Mouse (Mus musculus) heart, embryonic 12.5 days (tissue): Measurements from ENCODE around the gene Tspan13. TPM values are rescaled to one million over a fixed set of nuclear protein-coding genes. Genes with fewer than 3 reads are reported as not detected.

Experiments used
- ATAC-seq: fragments of 200-750 bp; cut with Nextera tagmentation; 2 replicates; pipeline ENCODE4 v1.8.0; 2017; ENCODE audit warnings: moderate TSS enrichment, moderate library complexity; ENCODE audit not compliant: insufficient number of reproducible peaks, low FRiP score
- H3K27ac ChIP-seq: fragments of 300-500 bp; sonication (generic); 2 replicates; pipeline ENCODE4 v1.5.1; 2016; ENCODE audit warnings: mild to moderate bottlenecking, moderate library complexity; ENCODE audit not compliant: poor library complexity, severe bottlenecking
- H3K27me3 ChIP-seq: fragments of 300-500 bp; sonication (generic); replicated peaks from 2 replicates; pipeline ENCODE4 v1.6.1; 2016; ENCODE audit warnings: mild to moderate bottlenecking, moderate library complexity
- H3K36me3 ChIP-seq: fragments of 300-500 bp; sonication (generic); 2 replicates; pipeline ENCODE4 v1.6.1; 2016; ENCODE audit warnings: mild to moderate bottlenecking, moderate library complexity
- H3K4me1 ChIP-seq: fragments of 300-500 bp; sonication (generic); replicated peaks from 2 replicates; pipeline ENCODE4 v1.6.1; 2016; ENCODE audit warnings: mild to moderate bottlenecking
- H3K4me2 ChIP-seq: fragments of 300-500 bp; sonication (generic); 2 replicates; pipeline ENCODE4 v1.6.1; 2016; ENCODE audit warnings: mild to moderate bottlenecking, moderate library complexity
- H3K4me3 ChIP-seq: fragments of 300-500 bp; sonication (generic); 2 replicates; pipeline ENCODE4 v1.5.1; 2016; ENCODE audit warnings: mild to moderate bottlenecking
- H3K9ac ChIP-seq: fragments of 300-500 bp; sonication (generic); 2 replicates; pipeline ENCODE4 v1.6.1; 2016; ENCODE audit warnings: mild to moderate bottlenecking, moderate library complexity
- H3K9me3 ChIP-seq: fragments of 300-500 bp; sonication (generic); replicated peaks from 2 replicates; pipeline ENCODE4 v1.6.1; 2016; ENCODE audit warnings: mild to moderate bottlenecking, moderate library complexity
- WGBS: fragments of 180-500 bp; shearing (Covaris S2); methylation state at CpG from one replicate; pipeline ENCODE4 v1.1.7; 2016; 5-methylcytosine and 5-hydroxymethylcytosine counted together
- polyA plus RNA-seq: library from polyadenylated mRNA; unstranded; fragments of >200 nt; fragmentation: Nextera tagmentation; extraction: Ambion mirVana; gene quantifications from 2 replicates; pipeline ENCODE4 v1.2.1, GENCODE M21; 2016

Gene Tspan13
- polyA plus RNA-seq, 1 experiment from 2014 or later = 72.7 TPM

DNA sequence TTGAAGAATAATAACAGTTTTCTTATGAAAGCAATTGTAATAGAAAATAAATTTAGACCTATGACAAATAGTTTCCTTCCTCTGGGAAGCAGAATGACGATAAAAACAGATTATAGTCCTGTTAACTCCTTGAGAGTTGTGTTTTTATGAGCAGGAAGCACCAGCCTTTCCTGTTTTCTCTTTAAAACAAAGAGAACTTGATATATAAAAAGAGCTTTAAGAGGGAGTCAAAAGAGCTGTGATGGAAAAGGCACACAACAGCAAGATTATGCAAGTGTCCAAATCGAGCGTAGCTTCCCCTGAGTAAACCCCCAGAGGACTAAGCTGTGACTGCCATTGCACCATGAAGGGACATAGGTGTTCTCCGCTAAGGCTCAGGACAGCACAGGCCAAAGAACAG is 9.9 kb downstream of the Tspan13 start:
- 63% methylated on average over 4 of the region's 4 CpGs for WGBS
- Histone ChIP-seq H3K36me3 (no peaks in the 10 kb centered on the region; the same call in 1 of the 2 replicates), H3K9ac (no peak overlapping the region), H3K4me2 (no peak overlapping the region), H3K27ac (peak overlapping the region; percentile 57; the same call in 1 of the 2 replicates), H3K4me1 (peaks cover 14% of the 10 kb centered on the region), H3K9me3 (no peaks in the 10 kb centered on the region), H3K27me3 (no peaks in the 10 kb centered on the region), H3K4me3 (no peak overlapping the region)
- ATAC-seq = no peak

DNA sequence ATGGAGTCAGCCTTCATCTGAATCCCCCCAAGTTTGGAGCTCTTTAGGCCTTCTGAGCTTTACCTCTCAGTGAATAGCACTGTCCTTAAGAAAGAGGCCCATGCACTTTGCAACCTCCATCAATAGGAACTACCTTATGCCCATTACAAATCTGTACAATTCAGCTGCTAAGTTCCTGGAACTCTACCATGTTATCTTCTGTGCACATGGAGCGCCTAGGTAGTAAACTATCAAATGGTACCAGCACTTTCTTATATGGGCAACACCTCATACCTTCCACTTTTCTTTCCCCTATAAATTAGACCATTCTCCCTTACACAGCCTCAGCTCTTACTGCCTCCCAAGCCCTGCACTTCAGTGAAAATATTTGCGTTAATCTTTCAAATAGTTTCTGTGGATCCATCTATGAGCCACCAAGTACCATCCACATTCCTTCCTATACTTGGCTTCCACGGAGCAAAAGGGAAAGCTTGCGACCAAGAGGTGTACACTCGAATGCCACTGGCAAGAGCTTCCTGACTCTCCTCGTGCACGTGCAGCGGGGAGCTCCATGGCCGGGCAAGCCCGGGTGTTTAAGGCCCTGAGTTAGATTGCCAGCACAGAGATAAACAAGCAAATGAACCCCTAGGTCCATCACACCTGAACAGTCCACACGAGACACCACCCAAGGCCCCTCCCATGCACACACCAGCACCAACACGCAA is 11.5 kb downstream of the Tspan13 start:
- Histone ChIP-seq H3K36me3 (no peaks in the 10 kb centered on the region; the same call in 1 of the 2 replicates), H3K27ac (no peak overlapping the region), H3K4me2 (no peak overlapping the region), H3K27me3 (no peaks in the 10 kb centered on the region), H3K9ac (no peak overlapping the region), H3K9me3 (no peaks in the 10 kb centered on the region), H3K4me1 (peaks cover 14% of the 10 kb centered on the region), H3K4me3 (no peak overlapping the region)
- no peak for ATAC-seq
- WGBS = 79% methylated on average over 12 of the region's 12 CpGs

DNA sequence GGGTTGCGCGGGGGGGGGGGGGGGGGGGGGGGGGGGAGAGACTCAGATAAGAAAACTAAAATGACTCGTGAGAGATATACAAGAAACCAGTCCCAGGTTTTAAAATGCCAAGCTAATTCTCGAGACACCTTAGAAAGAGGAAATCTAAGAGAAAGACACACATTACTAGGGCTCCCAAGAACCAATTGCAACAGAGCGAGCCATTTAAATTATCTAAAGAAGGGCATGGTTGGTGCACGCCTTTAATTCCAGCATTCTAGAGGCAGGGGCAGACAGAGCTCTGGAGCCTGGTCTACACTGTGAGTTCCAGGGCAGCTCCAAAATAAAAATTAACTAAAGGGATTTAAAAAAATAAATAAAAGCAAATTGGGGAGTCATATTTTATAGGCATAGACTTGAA is 12.6 kb downstream of the Tspan13 start:
- Histone ChIP-seq H3K4me3 (no peak overlapping the region), H3K36me3 (no peaks in the 10 kb centered on the region; the same call in 1 of the 2 replicates), H3K4me2 (no peak overlapping the region), H3K27me3 (no peaks in the 10 kb centered on the region), H3K4me1 (peaks cover 14% of the 10 kb centered on the region), H3K9me3 (no peaks in the 10 kb centered on the region), H3K27ac (no peak overlapping the region), H3K9ac (no peak overlapping the region)
- 48% methylated on average over 5 of the region's 6 CpGs for WGBS
- no peak for ATAC-seq

DNA sequence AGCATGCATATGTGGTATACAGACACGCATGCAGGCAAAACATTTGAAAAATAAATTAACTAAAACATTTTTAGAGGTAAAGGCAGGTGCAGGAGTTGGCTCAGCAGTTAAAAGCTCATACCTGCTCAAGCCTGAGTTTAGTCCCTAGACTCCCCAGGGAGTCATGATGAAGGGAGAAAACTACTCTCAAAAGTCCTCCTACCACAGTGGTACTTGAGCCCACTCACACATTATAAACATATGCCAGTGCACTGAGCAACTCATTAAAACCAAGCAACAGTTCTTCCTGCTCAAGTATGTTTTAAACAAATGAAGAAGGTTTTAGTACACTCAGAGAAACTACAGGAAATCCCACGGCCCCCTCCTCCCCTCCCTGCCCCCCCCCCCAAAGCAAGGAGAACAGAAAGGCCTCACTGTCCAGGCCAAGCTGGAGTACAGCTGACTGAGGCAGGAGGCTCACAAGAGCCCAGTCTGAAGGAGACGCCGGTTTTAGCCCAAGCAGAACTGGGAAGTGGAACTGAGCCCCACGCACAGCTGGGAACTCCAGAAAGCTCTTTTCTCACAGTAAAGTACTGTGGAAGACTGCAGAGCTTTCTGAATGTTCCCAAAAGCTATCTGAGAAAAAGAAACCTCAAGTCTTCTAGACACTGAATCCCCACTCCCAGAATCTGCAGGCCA is 13.2 kb downstream of the Tspan13 start:
- no peak for ATAC-seq
- Histone ChIP-seq H3K36me3 (no peaks in the 10 kb centered on the region; the same call in 1 of the 2 replicates), H3K9me3 (no peaks in the 10 kb centered on the region), H3K9ac (no peak overlapping the region), H3K4me2 (no peak overlapping the region), H3K27me3 (no peaks in the 10 kb centered on the region), H3K4me3 (no peak overlapping the region), H3K27ac (no peak overlapping the region), H3K4me1 (peaks cover 14% of the 10 kb centered on the region)
- 61% methylated on average over 5 of the region's 5 CpGs for WGBS

DNA sequence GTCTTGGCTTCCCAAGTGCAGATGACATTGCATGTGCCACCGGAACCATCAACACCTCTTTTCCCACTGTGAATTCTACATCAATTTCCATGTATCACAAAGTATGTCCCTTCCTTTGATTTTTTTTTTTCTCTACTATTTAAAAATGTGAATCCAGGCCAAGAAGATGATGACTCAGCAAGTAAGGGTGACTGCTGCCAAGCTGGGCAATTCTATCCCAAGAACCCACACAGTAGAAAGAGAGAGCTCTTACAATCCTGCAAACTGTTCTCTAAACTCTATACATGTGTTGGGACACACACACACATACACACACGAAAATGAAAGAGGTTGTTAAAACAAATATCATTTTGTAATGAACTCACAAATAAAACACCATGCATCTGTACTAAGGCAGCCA is 15.1 kb downstream of the Tspan13 start:
- ATAC-seq = no peak
- H3K4me1 ChIP-seq = peaks cover 11% of the 10 kb centered on the region; the same call in 1 of the 2 replicates
- WGBS = 83% methylated on average over 2 of the region's 2 CpGs

DNA sequence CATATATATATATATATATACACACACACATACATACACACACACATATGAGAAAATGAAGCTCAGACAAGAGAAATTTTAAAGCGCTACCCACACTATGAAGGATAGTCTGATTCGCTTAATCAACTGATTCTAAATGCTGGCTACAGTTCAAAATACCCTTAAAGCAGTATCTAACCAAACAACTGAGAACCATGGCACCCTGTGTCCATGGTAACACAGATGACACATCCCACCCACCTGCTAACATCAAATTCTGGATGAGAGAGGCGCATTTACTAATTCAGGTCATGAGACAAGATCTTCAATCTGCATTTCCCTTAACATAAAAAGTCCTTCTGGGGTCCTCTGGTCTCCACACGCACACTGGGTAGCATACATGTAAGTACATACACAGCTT is 16.2 kb downstream of the Tspan13 start:
- no peak overlapping the region for H3K9ac ChIP-seq
- no peaks in the 10 kb centered on the region for H3K27me3 ChIP-seq
- H3K27ac ChIP-seq = no peak overlapping the region
- H3K4me3 ChIP-seq = no peak overlapping the region
- no peak overlapping the region for H3K4me2 ChIP-seq
- 88% methylated on average over 4 of the region's 4 CpGs for WGBS
- ATAC-seq = no peak
- H3K9me3 ChIP-seq = no peaks in the 10 kb centered on the region
- H3K4me1 ChIP-seq = peaks cover 9% of the 10 kb centered on the region; the same call in 1 of the 2 replicates
- H3K36me3 ChIP-seq = peaks cover 3% of the 10 kb centered on the region

More for the DNA sequence above, 15.1 kb downstream of the Tspan13 start:
- no peaks in the 10 kb centered on the region for H3K27me3 ChIP-seq
- H3K4me3 ChIP-seq = no peak overlapping the region
- H3K36me3 ChIP-seq = no peaks in the 10 kb centered on the region
- H3K27ac ChIP-seq = no peak overlapping the region
- H3K4me2 ChIP-seq = no peak overlapping the region
- no peaks in the 10 kb centered on the region for H3K9me3 ChIP-seq
- H3K9ac ChIP-seq = no peak overlapping the region

DNA sequence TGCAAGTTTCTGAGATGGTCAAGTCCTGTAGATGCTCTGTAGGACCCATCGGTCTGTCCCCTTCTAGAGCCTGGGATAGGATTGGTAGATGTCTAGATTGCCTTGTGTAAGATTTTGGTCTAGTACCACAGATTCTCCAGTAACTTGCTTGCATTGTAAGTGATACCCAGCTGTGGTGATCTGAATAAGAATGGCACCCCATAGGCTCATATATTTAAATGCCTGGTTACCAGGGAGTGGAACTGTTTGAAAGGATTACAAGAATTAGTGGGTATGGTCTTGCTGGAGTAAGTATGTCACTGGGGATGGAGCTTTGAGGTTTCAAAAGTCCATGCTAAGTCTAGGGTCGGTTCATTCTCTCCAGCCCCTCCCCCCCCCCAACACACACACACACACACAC is 21.6 kb downstream of the Tspan13 start:
- WGBS = 80% methylated on average over 2 of the region's 2 CpGs
- no peaks in the 10 kb centered on the region for H3K4me1 ChIP-seq
- H3K9ac ChIP-seq = no peak overlapping the region
- H3K36me3 ChIP-seq = peaks cover 26% of the 10 kb centered on the region
- no peak overlapping the region for H3K4me3 ChIP-seq
- no peak for ATAC-seq
- peaks cover 2% of the 10 kb centered on the region; the same call in 1 of the 2 replicates for H3K9me3 ChIP-seq
- no peak overlapping the region for H3K27ac ChIP-seq
- H3K4me2 ChIP-seq = no peak overlapping the region
- no peaks in the 10 kb centered on the region for H3K27me3 ChIP-seq

DNA sequence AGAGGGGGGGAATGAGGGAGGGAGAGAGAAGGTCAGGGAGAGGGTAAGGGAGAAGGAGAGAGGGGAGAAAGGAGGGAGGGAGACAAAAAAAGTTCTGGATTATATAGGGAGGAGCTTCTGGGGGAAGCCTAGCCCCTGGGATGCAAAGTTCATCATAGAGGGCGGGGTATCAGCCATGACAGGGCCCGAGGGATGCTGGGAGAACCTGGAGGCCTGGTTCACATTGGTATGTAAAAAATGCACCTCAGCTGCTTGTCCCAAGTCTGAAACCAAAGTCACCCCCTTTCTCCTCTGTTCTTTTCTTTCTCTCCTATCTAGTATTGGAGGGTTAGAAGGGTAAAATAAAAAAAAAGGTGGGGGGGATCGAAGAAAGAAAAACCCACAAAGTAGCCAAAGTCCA is 22.2 kb downstream of the Tspan13 start:
- no peak overlapping the region for H3K27ac ChIP-seq
- no peak overlapping the region for H3K4me2 ChIP-seq
- WGBS = 81% methylated on average over 3 of the region's 3 CpGs
- no peaks in the 10 kb centered on the region for H3K4me1 ChIP-seq
- peaks cover 2% of the 10 kb centered on the region; the same call in 1 of the 2 replicates for H3K9me3 ChIP-seq
- no peak overlapping the region for H3K9ac ChIP-seq
- H3K4me3 ChIP-seq = no peak overlapping the region
- no peaks in the 10 kb centered on the region for H3K27me3 ChIP-seq
- no peak for ATAC-seq
- H3K36me3 ChIP-seq = peaks cover 29% of the 10 kb centered on the region

DNA sequence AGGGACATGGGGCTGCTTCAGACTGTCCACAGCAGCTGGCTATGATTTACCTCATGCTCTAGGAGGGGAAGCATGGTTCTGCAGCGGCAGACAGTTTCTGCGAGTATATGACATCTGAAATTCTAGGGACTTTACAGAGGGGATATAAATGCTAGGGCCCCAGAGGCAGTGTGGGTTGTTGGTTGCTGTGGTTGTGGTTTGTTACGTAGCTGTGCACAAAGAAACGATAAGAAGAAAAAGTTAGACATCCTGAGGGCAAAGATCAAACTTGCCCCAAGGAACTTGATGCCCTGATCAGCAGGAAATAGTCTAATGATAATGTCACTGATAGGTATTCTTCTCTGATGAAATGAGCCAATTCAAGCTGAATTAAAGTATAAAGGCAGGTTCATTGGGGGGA is 22.7 kb downstream of the Tspan13 start:
- no peak overlapping the region for H3K27ac ChIP-seq
- no peak overlapping the region for H3K9ac ChIP-seq
- WGBS = 84% methylated on average over 4 of the region's 4 CpGs
- H3K4me2 ChIP-seq = no peak overlapping the region
- peaks cover 2% of the 10 kb centered on the region; the same call in 1 of the 2 replicates for H3K9me3 ChIP-seq
- peaks cover 29% of the 10 kb centered on the region for H3K36me3 ChIP-seq
- no peaks in the 10 kb centered on the region for H3K27me3 ChIP-seq
- H3K4me1 ChIP-seq = no peaks in the 10 kb centered on the region
- H3K4me3 ChIP-seq = no peak overlapping the region
- no peak for ATAC-seq

DNA sequence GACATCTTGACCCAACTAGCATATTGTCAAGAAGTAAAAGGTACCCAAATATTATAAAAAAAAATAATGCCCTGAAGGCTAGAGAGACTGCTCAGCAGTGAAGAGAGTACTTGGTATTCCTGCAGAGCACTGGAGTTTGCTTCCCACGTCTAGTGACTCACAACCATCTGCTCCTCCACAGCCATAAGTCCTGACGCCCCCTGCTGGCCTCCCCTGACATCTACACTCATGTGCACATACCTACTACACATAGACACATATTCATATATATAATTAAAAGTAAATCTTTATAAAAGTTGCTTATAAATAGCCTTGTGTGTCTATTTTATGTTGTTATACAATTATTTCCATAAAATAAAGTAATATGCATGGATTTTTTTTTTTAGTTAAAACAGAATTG is 24.5 kb downstream of the Tspan13 start:
- no peaks in the 10 kb centered on the region for H3K4me1 ChIP-seq
- no peak overlapping the region for H3K4me3 ChIP-seq
- peaks cover 2% of the 10 kb centered on the region; the same call in 1 of the 2 replicates for H3K9me3 ChIP-seq
- H3K27me3 ChIP-seq = no peaks in the 10 kb centered on the region
- WGBS = 73% methylated on average over 2 of the region's 2 CpGs
- no peak overlapping the region for H3K4me2 ChIP-seq
- no peak overlapping the region for H3K9ac ChIP-seq
- ATAC-seq = no peak
- peaks cover 29% of the 10 kb centered on the region for H3K36me3 ChIP-seq
- H3K27ac ChIP-seq = no peak overlapping the region

DNA sequence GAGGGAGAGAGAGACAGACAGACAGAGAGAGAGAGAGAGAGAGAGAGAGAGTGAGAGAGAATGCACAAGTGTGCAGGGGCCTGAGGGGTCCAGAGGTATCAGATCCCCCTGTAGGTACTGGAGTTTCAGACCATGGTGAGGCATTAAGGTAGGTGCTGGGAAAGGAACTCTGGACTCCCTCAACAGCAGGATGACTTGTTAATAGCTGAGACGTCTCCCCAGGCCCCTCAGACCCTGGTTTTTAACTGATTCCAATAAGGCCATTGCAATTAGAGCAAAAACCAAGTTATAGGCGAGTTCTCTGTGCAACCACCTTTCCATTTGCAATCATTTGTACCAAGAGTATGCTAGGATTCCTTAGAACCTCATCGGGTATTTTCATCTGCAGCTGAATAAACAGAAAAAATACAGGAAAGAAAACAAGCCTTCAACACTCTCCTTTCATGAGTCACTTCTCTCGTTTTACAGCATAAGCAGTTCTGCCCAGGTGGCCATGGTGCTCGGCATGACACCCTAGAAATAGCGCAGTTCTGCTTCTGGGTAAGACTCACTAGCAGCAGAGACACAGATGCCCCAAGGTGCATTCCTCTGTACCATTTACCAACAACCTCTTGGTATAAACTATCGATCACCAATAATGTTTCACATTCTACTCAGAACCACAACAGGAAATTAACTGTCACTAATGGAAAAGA is 28.9 kb downstream of the Tspan13 start:
- Histone ChIP-seq H3K9ac (no peak overlapping the region), H3K27ac (no peak overlapping the region), H3K36me3 (peaks cover 8% of the 10 kb centered on the region), H3K27me3 (no peaks in the 10 kb centered on the region), H3K4me3 (no peak overlapping the region), H3K4me1 (peaks cover 5% of the 10 kb centered on the region; the same call in 1 of the 2 replicates), H3K9me3 (peaks cover 2% of the 10 kb centered on the region; the same call in 1 of the 2 replicates), H3K4me2 (no peak overlapping the region)
- ATAC-seq = no peak
- WGBS = 63% methylated on average over 7 of the region's 7 CpGs
